Mouse (Mus musculus): ENCODE results near the gene Scfd2.

DNA sequence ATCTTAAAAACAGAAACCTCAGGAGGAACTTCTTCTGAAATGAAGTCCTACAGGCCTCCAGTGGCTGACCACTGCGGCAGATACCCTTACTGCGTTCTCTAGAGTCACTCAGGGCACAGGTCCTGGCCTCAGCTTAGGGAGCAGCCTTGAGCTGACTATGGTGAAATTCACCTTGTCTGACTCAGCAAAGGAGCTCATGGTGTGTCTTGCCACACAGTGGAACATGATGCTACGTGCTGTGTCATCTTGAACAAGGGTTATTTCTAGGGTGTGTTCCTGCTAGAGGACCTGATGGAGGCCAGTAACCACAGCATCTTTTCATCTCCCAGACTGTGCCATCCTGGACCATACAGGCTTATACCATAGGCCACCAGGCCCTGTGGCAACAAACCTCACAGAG is 60.7 kb downstream of the Scfd2 start:
- TF ChIP-seq CTCF (IDR thresholded peaks at IDR 0.05; ENCODE audit: low read depth, low read length) (no peak), POLR2A (IDR thresholded peaks at IDR 0.05; ENCODE audit: extremely low read depth, insufficient read depth, low read length) (no peak)

Measured in liver, adult 2 months (tissue).